Mouse (Mus musculus) heart, postnatal 0 days (tissue): ENCODE results near the gene Acaca.

Experiments
- CTCF ChIP-seq: IDR thresholded peaks from 2 replicates; pipeline ENCODE4 v1.5.1; 2016; ENCODE audit warnings: antibody characterized with exemption, control low read depth, low read depth
- EP300 ChIP-seq: IDR thresholded peaks from 2 replicates; pipeline ENCODE4 v1.6.1; 2016; ENCODE audit warnings: antibody characterized with exemption, low read depth

DNA sequence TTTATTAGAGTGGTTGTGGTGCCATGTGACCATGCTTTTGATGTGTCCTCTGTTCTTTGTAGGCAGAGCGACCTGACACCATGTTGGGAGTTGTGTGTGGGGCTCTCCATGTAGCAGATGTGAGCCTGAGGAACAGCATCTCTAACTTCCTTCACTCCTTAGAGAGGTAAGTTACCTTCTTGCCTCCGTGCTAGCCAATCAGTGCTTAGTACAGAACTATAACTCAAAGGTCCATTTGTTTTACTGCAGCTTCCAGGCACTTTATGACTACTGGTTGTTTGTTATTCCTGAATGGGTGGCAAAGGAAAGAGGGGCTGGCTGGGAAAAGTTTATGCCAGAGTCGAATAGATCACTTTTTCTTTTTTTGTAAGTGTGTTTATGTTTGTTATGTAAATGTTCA, 121.7 kb downstream of the Acaca start:
- TF ChIP-seq CTCF (no peak), EP300 (no peak)
